Mouse (Mus musculus) bone marrow macrophage, adult 2 months (primary cell): ENCODE measurements around the gene Tmem255b.

ENCODE experiments used
- CTCF ChIP-seq: IDR thresholded peaks from 2 replicates; pipeline ENCODE4 v1.5.1; 2012; ENCODE audit warnings: low read depth, mild to moderate bottlenecking, low read length, moderate library complexity
- POLR2A ChIP-seq: IDR thresholded peaks from 2 replicates; pipeline ENCODE4 v1.6.1; 2012; ENCODE audit warnings: mild to moderate bottlenecking, low read depth, low read length, borderline replicate concordance

GRCm38 (mm10) chr8:13454341-13455113 lies 19.5 kb downstream of the Tmem255b start:
- TF ChIP-seq POLR2A (no peak), CTCF (no peak)
